ENCODE assay signal across 8 mouse cellular contexts in the genomic region with DNA sequence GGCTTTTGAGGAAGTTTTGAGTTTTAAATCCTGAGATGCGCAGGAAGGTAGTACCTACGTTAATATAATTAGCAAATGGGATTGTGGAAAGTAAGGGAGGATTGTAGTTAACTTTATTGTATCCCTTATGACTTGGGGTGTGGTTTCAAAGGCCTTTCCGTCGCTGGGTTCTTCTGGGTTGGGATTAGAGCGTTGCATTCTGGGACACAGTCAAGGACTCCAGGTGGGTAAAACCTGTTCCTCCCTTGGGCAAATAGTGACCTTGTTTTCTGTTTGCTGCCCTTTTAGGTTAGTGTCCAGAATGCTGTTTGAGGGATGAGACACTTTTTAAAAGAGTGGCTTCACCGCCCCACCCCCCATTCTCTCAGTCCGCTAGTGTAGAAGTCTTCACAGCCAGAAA. TPM values are rescaled to one million over a fixed set of nuclear protein-coding genes. Genes with fewer than 3 reads are reported as not detected.
DNase-seq lines count a peak whose midpoint lies in the region; ATAC-seq and TF ChIP-seq lines count a peak whose summit lies in the region.

No protein-coding gene starts in this region.

- peaks cover 11% of the 10 kb centered on the region; the same call in 1 of the 2 replicates for H3K36me3 ChIP-seq in lung, embryonic 14.5 days (ENCODE audit: insufficient read depth)
- no peaks in the 10 kb centered on the region for H3K36me3 ChIP-seq in hindbrain, embryonic 15.5 days
- H3K36me3 ChIP-seq in liver, postnatal 0 days (replicated peaks; ENCODE audit: insufficient read depth, low read length): peaks cover 12% of the 10 kb centered on the region

- peaks cover 15% of the 10 kb centered on the region for H3K4me1 ChIP-seq in lung, embryonic 14.5 days (ENCODE audit: insufficient read depth)
- H3K4me1 ChIP-seq in hindbrain, embryonic 15.5 days (replicated peaks): peaks cover 18% of the 10 kb centered on the region
- peaks cover 14% of the 10 kb centered on the region for H3K4me1 ChIP-seq in liver, postnatal 0 days (ENCODE audit: insufficient read depth)

- peak overlapping the region; percentile 92 for H3K4me2 ChIP-seq in lung, embryonic 14.5 days
- peak overlapping the region; percentile 94 for H3K4me2 ChIP-seq in hindbrain, embryonic 15.5 days
- peak overlapping the region; percentile 79 for H3K4me2 ChIP-seq in liver, postnatal 0 days (ENCODE audit: low read depth, low read length)

- H3K9ac ChIP-seq in lung, embryonic 14.5 days: peak overlapping the region; percentile 91
- H3K9ac ChIP-seq in hindbrain, embryonic 15.5 days: peak overlapping the region; percentile 52
- H3K9ac ChIP-seq in liver, postnatal 0 days (replicated peaks): peak overlapping the region; percentile 99

- H3K27me3 ChIP-seq in lung, embryonic 14.5 days (ENCODE audit: insufficient read depth, low read length): no peaks in the 10 kb centered on the region
- H3K27me3 ChIP-seq in hindbrain, embryonic 15.5 days: no peaks in the 10 kb centered on the region
- H3K27me3 ChIP-seq in liver, postnatal 0 days (ENCODE audit: insufficient read depth, low read length): no peaks in the 10 kb centered on the region

- WGBS in lung, embryonic 14.5 days: under 1% methylated on average over 7 of the region's 7 CpGs
- WGBS in hindbrain, embryonic 15.5 days: 0% methylated on average over 7 of the region's 7 CpGs
- under 1% methylated on average over 7 of the region's 7 CpGs for WGBS in liver, postnatal 0 days (ENCODE audit: insufficient replicate concordance)

- peak; percentile 67 for DNase-seq in lung, embryonic 14.5 days
- no peak for DNase-seq in lung, postnatal 14 days
- DNase-seq in embryo, embryonic 10.5 days (ENCODE audit: low spot score): peak; percentile 75
- peak; percentile 59 for DNase-seq in liver, postnatal 0 days
- peak; percentile 14 for DNase-seq in thymus, postnatal 25 days
- DNase-seq in cerebellum, adult 9-10 months: no peak
- DNase-seq in cerebellum, postnatal 4 days (ENCODE audit: low spot score in 2 of 2): no peak

- H3K9me3 ChIP-seq in lung, embryonic 14.5 days (ENCODE audit: low read depth, low read length): no peaks in the 10 kb centered on the region
- H3K9me3 ChIP-seq in hindbrain, embryonic 15.5 days: no peaks in the 10 kb centered on the region
- H3K9me3 ChIP-seq in liver, postnatal 0 days (ENCODE audit: low read length): no peaks in the 10 kb centered on the region

- no peak for ATAC-seq in lung, embryonic 14.5 days (ENCODE audit: insufficient read depth)
- ATAC-seq in hindbrain, embryonic 15.5 days (ENCODE audit: low FRiP score, low read depth): no peak
- peak; percentile 21 for ATAC-seq in liver, postnatal 0 days

- peak overlapping the region; percentile 88 for H3K4me3 ChIP-seq in lung, embryonic 14.5 days (ENCODE audit: low read depth, low read length)
- peak overlapping the region; percentile 81 for H3K4me3 ChIP-seq in hindbrain, embryonic 15.5 days
- peak overlapping the region; percentile 96 for H3K4me3 ChIP-seq in liver, postnatal 0 days (ENCODE audit: low read depth, low read length)

- peak; percentile 28; the same call in 1 of the 2 replicates for TF ChIP-seq EP300 in liver, postnatal 0 days (IDR thresholded peaks at IDR 0.05; ENCODE audit: low read depth)

- no peak for TF ChIP-seq CTCF in lung, embryonic 14.5 days (IDR thresholded peaks at IDR 0.05; ENCODE audit: low read depth)
- TF ChIP-seq CTCF in liver, postnatal 0 days (IDR thresholded peaks at IDR 0.05; ENCODE audit: low read depth): no peak

- peak overlapping the region; percentile 85 for H3K27ac ChIP-seq in lung, embryonic 14.5 days (ENCODE audit: low read depth)
- no peak overlapping the region for H3K27ac ChIP-seq in hindbrain, embryonic 15.5 days (replicated peaks)
- peak overlapping the region; percentile 99 for H3K27ac ChIP-seq in liver, postnatal 0 days (ENCODE audit: low read depth)

RNA-seq across cellular contexts. Expression of a gene that starts 0.8 kb away (rescaled TPM):
- 426 and 436 TPM in 2 replicates for polyA plus RNA-seq in lung, embryonic 14.5 days (2014; fragmentation: Nextera tagmentation; extraction: Ambion mirVana)
- 54.9 and 73.6 TPM in 2 replicates for polyA plus RNA-seq in hindbrain, embryonic 15.5 days (2015; fragmentation: Nextera tagmentation; extraction: Ambion mirVana)
- polyA plus RNA-seq in liver, postnatal 0 days (2015; fragmentation: Nextera tagmentation; extraction: Ambion mirVana): 278 and 292 TPM in 2 replicates

RNA-seq across cellular contexts. Expression of a gene that starts 5.6 kb away (rescaled TPM):
- 26.1 and 31.3 TPM in 2 replicates for polyA plus RNA-seq in lung, embryonic 14.5 days (2014; fragmentation: Nextera tagmentation; extraction: Ambion mirVana)
- 27.7 and 32.0 TPM in 2 replicates for polyA plus RNA-seq in hindbrain, embryonic 15.5 days (2015; fragmentation: Nextera tagmentation; extraction: Ambion mirVana)
- 11.1 and 12.2 TPM in 2 replicates for polyA plus RNA-seq in liver, postnatal 0 days (2015; fragmentation: Nextera tagmentation; extraction: Ambion mirVana)

Comparison
In these comparisons a context has a peak if more than half of its experiments do, and no peak if none do; other contexts are left out.
1. DNase-seq: peak in lung, embryonic 14.5 days (single experiment), embryo, embryonic 10.5 days (single experiment), liver, postnatal 0 days (single experiment) and thymus, postnatal 25 days (single experiment); none in lung, postnatal 14 days (single experiment), cerebellum, adult 9-10 months (single experiment) and cerebellum, postnatal 4 days (0 of 2).
2. Peak in every context shown above with its lines, with median percentiles within 50 percentile points of each other: H3K4me2 ChIP-seq, H3K4me3 ChIP-seq and H3K9ac ChIP-seq.